Mouse (Mus musculus) adrenal gland, adult (tissue): ENCODE results near the gene Bcorl1.
A peak's percentile ranks its signal among the peaks of the same experiment; 100 is the strongest.

ENCODE experiments used
- DNase-seq, 2 experiments: peaks; one replicate each; pipeline ENCODE4 v3.0.0; 2022 to 2023; ENCODE audit warnings: low spot score in 1 of 2; ENCODE audit not compliant: inconsistent age in 2 of 2

Bcorl1 gene

DNA sequence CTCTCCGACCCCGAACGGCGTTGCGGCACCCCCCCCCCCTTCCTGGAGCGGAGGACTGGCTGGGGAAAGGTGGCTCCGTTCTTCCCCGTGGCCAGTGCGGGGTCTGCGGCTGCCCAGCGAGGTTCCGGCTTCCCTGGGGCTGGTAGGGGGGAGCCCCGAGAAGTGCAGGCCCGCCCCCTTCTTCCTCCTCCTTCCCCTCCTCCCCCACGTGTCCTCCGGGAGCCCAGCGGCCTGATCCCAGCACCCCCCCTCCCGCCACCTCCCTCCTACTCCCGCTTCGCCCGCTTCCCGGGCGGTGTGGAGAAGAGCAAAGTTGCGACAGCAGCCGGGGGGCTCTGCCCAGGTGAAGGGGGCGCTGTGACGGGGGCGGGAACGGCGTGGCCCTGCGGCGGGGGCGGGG is at the start of gene Bcorl1:
Gene Bcorl1, plus strand, starts transcription at position 218 of the 400 bp plus-strand sequence.
- peak; percentile 70 to 85 for DNase-seq

DNA sequence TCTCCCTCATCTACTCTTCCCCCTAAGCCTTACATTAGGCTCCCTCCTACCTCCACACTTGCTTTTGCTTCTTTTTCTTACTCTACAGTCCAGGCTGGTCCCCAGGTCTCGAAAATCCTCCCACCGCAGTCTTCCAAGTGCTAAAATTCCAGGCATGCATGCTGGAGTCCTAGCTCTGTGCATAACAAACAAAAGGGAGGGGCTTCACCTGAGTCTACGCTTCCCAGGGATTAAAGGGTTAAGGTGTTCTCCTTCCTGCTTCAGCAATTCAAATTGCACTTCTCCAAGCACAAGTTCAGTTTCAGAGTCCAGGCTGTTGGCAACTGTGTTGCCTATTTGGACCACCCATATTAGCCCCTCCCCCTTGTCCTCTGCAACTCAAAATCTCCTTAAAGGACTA is 49.7 kb upstream of the Bcorl1 start:
- DNase-seq = no peak

DNA sequence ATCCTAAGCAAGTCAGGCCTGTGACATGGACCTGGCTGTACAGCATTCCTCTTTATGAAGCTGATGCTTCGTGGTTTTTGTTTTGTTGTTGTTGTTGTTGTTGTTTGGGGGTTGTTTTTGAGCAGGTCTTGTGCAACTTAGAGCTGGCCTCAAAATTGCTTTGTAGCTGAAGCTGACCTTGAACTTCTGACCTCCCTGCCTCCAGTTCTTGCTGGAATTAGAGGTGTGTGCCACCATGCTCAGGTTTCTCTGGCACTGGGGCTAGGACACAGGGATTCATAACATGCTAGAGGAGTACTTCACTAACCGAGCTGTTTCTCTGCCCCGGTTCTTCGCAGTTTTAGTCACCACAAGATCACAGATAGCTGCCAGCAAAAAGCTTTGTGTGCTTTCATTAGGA is 35.8 kb upstream of the Bcorl1 start:
- no peak for DNase-seq

DNA sequence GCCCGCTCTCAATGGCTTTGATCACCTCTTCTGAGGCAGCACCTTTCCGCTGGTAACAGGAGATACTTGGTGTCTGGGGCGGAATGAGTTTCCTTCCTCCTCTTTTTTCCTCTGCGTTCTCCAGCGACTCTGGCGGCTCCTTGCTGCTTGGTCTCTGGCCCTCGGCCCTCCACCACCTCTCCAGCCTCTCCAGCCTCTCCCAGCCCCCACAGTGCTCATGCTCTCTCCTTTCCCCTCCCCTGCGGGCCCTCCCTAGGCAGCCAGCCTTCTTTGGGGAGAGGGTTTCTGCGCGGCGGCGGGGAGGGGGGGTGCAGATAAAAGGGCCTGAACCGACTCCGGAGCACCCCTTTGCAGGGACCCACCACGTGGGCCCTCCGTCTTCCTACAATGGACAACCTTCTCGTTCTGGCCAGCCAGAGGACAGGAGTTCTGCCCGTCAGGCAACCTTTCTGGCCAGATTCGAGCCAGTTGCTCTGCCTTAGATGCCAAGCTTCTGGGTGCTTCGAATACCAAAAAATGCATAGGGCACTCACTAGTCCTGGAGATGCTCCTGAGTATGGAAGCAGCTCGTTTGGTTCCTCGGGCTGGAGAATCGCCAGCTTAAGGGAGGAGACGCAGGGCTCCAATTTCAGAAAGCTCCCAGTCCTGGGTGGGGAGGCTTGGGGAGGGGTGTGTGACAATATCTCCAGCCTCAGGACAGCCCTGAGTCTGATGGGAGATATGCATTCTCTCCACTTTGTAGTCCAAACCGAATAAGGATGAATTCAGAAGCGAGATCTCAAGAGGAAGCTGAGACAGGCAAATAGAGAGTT is 30.2 kb upstream of the Bcorl1 start:
- DNase-seq = no peak

DNA sequence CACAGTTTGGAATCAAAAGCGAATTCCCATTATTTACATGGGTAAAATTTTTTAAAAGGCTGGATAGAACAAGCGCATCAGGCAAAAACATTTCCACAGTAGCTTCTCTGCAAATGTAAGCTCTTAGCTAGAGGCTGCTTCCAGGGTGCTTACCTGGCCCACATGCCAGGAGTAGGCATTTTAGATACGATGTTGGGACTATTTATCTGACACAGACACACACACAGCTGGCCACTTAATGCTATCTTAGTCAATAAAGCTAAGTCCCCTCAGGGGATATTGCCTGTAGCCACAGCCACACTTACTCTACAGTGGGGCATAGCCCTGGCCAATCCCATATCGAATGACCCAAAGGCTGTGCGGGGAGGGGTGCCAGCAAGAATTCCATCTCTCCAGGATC is 29.4 kb upstream of the Bcorl1 start:
- DNase-seq = no peak

DNA sequence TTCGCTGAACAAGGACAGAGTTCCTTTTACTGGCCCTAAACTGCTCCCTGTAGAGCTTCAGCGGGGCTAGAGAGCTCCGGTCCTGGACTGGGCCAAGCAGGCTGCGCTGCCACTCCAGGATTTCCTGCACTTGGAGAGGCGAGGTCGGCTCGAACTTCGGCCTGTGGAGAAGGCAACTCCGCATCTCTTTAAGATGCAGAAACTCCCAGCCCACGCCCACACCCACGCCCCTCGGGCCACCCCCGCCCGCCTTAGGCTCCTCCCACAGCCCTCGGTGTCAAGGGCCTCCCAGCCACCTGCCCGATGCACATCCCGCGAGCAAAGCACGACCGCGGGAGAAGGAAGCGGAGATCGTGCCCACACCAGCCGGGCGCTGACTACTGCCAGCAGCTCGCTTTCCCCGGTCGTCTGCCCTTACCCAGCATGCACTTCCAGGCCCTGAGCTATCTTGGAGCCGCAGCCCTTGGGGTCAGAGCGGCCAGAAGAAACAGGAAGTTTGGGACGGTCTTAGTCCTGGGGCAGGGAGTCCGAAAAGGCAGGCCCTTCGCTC is 26.6 kb upstream of the Bcorl1 start:
- peak; percentile 88 to 95 for DNase-seq

DNA sequence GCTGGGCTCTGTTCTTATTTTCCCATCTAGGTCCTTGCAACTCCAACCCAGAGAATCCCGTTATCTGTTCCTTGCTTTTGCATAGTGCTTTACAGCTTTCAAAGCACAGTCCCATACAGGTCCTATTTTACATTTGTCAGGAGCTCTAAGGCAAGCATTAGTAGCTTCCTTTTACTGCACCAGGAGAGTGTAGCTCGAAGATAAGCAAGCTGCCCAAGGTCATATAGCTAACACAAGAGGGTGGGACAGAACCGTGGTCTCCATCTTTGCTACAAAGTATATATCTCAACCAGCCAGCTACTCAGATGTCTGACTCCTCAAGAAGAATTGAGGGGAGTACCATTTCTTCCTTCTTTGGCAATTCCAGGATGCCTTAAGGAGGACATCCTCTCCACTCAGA is 23.7 kb upstream of the Bcorl1 start:
- no peak for DNase-seq

DNA sequence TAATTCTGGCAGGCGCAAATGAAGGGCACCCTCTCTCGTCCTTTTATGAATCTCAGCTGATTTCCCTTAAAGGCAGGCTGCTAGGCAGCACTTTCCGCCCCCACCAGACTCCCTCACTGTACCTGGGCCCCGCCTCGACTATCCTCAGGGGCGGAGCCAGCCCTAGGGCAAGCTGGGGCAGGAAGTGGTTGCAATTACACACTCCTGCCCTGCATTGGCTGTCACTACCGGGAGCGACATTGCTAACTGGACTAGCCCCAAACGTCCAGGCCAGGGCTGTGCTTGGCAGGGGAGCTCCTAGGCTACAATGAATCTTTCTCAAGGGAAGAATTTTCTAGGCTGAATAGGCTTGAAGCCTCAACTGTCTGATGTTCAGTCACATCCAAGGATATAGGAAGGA is 23.0 kb upstream of the Bcorl1 start:
- peak in 1 of 2 experiments; percentile 37 for DNase-seq

DNA sequence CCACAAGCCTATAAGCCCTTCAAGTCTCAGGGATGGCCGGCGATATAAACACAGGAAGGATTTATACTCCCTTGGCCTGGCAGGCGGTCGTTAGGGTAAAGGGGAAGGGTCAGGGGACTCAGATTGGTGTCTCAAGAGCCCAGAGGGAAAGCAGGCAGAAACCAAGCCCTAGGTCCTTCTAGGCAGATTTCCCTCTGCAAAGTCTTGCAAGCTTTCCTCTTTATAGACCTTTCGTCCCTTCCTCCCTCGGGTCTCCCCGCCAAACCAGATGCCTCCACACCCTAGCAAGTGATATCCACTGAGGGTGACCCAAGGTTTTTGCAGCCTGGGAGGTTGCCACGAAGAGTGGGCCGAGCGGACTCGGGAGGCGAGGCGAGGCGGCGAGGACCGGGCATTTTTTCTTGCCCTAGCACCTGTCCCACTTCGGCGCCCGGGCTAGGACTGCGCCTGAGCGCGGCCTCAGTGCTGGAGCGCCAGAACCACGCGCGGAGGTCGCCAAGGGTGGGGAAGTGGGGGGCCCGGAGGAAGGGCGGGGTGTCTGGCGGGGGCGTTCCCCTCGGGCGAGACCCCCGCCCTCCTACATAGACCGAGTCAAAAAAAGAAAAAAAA is 613 bp upstream of the Bcorl1 start:
- DNase-seq = peak; percentile 32 to 72

DNA sequence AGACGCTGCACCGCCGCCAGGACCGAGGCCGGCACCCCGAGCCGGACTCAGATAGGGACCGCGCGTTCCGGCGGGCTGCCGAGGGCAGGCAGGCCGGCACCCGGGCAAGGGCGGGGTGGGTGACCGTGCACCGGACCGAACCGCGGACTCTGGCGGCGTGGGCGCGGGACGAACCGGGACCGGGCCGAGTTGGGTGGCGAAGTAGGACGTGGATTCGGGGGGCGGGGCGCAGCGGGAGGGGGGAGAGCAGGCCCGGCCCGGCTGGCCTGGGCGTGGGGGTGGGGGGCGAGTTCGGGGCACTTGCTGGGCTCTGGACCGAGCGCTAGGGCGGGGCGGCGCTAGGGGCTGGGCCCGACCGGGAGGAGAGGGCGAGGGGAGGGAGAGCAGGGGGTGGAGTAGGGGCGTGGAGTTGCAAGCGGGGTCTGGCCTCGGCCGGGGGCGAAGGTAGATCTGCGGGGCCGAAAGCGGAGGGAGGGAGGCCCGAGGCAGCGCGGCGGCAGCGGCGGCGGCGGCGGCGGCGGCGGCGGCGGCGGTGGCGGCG is 533 bp downstream of the Bcorl1 start:
- peak; percentile 77 to 87 for DNase-seq

DNA sequence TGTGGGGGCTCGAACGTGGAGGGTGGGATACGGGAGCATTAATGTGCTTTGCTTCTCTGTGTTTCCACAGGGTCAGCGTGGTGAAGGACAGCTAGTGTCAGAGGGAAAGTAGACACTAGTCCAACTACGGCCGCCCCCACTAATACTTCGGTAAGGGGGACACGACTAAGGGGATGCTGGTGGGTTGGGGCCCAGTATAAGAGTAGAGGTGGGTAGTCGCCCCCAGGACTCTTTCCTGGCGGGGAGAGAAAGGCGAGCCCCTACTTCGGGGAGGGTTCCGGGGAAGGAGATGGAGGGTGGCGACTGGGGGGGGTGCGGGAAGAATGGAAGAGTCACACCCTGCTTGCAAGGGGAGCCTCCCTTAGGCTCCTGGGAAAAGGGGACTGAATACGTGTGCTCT is 1.6 kb downstream of the Bcorl1 start:
- DNase-seq = peak; percentile 34 to 58

DNA sequence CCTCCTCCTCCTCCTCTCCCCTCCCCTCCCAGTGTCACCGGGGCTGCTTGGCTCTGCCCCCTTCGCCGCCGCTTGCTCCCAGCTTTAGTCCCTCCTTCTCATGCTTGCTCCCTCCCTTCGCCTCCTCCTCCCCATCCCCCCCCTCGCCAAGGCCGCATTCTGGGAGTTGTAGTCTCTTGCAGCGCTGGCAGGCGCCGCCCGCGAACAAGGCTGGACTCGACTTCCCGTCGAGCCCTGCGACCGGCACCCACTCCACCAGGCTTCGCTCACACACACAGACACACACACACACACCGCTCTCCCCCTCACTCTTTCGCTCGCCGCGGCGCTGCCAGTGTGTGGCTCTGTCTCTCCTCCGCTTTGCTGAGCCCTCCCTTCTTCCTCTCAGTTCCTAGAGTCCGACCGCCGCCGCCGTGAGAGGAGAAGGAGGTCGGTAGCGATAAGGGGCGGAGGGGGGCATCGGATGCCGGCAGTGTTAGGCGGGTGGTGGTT is 2.3 kb downstream of the Bcorl1 start:
- peak; percentile 93 to 96 for DNase-seq

DNA sequence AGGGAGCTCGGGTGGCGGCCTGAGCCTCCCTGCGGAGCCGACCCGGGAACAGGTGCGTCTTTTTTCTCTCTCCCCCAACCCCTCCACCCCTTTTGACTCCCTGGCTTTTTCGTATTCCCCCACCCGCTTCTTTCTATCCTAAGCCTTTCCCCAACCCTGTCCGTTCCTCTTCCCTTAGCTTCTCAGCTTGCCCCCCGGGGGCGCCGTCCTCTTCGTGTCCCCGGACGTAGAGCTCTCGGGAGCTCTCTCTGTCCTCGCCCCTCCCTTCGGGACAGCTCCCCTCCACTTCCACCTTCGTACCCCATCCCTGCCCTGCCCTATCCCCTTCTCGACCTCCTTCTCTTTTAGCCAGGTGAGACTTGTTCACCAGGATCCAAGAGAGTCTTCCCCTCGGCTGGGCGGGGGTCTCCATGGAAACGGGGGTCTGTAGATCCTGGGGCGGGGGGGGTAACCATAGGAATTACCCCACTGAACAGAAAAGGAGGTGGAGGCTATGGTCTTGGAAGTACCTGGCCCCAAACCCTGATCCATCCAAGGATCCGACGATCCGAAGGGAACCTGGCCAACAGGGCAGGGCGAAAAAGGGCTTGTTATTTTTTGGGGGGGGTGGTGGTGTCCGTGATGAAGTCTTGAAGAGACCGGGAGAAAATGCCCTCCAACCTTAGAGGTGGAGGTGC is 2.9 kb downstream of the Bcorl1 start:
- peak in 1 of 2 experiments; percentile 46 for DNase-seq

DNA sequence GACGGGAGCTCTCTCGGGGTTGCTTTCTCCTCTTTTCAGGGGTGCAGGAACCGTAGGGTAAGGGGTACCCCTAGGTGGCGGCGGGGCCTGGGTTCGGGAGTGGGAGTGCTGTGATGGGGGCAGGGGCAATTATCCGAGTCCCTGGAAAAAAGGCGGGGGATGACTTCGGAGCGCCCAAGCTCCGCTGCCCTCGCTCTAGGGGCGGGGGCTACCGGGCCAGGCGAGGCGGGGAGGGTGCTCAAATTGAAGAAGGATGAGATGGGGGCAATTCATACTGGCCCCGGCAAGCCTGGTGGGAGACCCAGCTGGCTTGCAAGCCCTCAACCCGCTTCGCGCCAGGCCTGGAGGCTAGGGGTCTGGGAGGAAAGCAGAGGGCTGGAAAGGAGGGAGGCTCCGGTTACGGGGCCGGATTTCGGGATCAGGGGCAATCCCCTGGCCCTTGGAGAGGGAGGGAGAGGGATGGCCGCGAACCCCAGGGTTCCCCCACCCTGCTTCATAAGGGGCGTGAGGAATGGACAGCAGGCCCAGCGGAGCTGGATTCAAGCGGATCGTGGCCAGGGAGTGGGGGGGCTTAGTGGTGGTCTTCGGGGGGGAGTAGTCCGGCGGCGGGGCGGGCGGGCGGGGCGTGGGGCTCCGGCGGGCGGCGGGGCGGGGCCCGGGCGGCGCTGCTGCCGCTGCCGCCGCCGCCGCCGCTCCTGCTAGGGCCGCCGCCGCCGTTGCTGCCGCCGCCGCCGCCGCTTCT is 3.7 kb downstream of the Bcorl1 start:
- DNase-seq = peak; percentile 30 to 60

DNA sequence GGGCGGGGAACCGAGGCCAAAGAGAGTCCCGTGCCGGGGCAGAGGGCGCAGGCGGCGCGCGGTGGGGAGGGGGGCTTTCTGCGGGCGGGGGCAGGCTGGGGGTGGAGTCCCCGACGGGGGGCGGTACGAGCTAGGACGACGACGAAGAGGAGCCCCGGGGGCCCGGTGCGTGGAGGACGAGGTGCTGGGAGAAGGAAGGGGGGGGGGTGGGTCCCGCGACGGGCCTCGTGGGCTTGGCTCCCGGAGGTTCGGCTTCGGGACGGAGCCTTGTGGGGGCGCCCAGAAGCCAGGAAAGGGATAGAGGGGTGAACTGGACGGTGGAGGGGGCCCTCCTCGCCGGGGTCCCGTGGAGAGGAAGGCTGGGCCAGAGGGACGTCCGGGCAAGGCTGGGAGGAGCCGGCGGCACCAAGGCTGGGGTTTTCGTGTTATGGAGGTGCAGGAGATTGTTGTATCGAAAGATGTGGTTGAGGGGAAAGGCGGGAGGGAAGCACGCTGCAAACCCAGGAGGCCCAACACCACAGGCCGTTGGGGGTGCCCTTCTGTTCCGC is 4.3 kb downstream of the Bcorl1 start:
- DNase-seq = peak; percentile 29 to 64

DNA sequence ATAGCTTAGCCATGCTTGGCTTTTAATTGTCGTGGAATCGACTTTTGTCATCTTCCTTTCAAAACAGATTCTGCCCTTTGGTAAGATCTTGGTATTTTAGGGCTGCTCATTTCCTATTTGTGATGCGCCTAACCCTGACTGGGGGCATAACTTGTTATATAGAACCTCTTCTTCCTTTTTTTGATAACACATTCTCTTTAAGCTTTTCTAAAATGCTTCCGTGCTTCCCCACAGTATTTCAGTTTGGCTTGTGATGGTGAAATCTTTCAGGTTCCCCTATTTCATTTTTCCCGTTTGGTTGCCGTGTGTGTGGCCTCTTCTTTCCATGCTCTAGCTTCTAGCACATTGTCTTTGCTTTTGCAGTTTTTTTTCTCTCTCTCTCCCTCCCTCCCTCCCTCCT is 14.2 kb downstream of the Bcorl1 start:
- no peak for DNase-seq

DNA sequence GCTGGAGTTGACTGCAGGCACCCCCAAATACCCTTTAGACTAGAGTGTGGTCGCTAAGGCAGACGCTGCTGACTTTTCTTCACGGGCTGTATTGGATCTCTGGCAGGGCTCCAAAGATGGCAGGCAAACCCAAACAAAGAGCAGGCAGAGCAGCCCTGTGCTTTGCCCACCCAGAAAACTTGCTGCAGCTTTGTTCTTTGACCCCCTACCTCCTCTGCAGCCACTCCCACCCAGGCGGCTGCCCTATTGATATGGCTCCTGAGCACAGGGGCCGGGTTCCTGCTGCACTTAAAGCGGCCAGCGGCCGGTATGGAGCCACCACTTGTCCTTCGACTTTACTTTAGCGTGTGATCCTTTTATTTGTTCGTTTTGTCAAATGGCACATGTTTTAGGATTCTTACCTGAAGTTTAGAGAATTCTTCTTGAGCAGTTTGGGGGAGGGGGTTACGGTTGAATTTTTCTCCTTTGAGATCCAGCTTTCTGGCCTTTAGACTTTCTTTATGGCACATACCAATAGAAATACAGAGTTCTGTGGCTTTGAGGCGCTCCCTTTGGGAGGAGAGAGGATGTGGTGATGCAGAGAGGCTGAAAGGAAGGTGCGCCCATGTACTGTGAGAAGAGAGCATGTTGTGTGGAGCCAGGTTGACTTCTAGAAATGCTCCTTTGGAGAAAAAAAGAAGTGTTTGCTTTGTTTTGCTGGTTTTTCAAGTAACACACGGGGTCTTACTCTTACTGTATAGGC is 24.8 kb downstream of the Bcorl1 start:
- DNase-seq = no peak

DNA sequence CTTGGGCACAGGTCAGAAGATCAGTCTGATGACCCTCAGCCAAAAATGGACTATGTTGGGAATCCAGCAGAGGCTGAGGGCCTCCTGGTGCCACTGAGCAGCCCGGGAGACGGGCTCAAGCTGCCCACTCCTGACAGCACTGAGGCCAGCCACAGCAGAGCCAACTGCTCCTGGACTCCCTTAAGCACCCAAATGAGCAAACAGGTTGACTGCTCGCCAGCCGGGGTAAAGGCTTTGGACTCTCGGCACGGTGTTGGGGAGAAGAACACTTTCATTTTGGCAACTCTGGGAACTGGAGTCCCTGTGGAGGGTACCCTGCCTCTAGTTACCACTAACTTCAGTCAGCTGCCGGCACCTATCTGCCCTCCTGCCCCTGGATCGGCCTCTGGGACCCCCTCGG is 26.7 kb downstream of the Bcorl1 start:
- DNase-seq = peak in 1 of 2 experiments; percentile 44

DNA sequence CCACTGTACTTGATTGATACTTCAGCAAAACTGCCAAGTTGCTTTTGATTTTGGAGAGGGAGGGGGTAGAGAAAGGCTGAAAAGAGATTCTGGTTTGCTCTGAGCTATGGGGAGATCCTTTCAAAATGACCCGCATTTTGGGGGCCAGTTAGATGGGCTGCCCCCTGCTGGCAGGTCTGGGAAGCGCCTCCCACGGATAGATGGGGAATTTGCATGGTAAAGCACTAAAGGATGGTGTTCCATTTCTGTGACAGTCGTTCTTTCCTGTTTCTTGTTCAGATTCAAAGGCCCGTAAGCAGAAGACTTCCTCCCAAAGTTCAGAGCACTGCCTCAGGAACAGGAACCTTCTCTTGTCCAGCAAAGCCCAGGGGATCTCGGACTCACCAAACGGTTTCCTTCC is 42.5 kb downstream of the Bcorl1 start:
- DNase-seq = peak; percentile 35 to 81

DNA sequence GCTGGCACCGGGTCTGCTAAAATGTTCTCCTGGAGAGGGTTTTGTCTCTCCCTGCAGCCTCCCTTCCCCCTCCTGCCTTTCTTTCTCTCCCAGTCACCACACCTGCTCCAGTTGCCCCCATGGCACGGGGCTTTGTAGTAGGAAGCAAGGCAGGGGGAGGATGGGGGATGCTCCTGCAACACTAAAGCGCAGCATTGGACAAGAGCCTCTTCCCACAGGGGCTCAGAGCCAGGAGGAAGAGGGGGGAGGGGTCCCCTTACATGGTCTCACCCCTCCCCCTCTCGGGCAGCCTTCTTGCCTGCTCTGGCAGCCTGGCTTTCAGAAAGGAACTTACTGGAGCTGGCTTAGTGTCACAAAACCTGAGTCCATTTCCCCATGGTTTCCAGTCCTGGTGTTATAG is 44.8 kb downstream of the Bcorl1 start:
- no peak for DNase-seq
